Mouse (Mus musculus): ENCODE data around the gene Scrt2.
A peak's percentile ranks its signal among the peaks of the same experiment; 100 is the strongest.
"Not testable (repeated sequence)": the region's sequence is repeated elsewhere in the genome, so short reads cannot be mapped to it uniquely, and the experiment has no call there.

Gene Scrt2

GRCm38 (mm10) chr2:152080685-152081541, at the start of gene Scrt2:
Gene Scrt2, plus strand, starts transcription at chr2:152081529.
- DNase-seq (ENCODE audit: low spot score in 2 of 2): peak; percentile 26 to 32

- no peak for DNase-seq (ENCODE audit: low spot score in 2 of 2)
Measured at GRCm38 (mm10) chr2:152040101-152040500, 41.2 kb upstream of the Scrt2 start.

GRCm38 (mm10) chr2:152047116-152048002, 34.0 kb upstream of the Scrt2 start:
- no peak for DNase-seq (ENCODE audit: low spot score in 2 of 2)

DNA sequence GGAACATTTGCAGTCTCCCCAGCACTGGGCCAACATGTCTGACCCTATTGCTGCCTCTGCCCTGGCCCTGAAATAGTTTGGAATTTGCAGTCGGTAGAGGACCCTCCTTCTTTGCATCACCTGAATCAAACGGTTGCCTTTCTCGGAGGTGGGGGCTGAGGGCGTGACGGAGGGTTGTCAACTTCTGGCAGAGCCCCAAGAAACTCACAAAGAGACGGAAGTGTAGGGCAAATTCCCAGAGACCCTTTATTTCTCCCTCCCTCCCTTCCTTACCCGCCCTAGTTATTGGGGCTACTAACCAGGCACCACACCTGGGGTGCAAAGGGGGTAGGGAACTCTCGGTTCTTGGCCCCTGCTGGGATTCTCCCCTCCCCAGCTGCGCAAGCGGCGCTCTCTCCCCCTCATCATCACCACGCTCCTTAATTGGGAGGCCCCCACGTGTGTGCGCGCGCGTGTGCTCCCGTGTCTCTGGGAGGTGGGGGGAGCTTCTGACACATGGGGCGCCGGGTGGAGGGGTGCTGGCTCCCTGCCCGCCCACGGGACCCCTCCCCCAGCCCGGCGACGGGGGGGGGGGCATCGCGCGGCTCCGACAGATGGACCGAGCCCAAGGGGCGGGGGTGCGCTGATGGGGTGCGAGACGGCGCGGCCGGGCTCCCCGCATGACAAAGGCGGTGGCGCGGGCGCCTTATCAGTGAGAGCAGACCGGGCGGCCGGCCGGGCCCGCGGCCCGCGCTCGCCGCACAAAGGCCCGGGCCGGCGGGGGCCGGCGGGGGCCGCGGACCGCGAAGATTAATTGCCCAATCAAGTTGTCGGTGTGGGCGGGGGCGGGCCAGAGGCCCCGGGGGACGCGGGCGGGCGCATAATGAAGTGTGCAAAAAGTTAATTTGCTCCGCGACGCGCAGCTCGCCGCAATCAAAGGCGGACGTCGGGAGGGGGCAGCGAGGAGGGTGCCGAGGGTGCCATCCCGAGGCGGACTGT, 33.0 kb upstream of the Scrt2 start:
- no peak for DNase-seq (ENCODE audit: low spot score in 2 of 2)

DNA sequence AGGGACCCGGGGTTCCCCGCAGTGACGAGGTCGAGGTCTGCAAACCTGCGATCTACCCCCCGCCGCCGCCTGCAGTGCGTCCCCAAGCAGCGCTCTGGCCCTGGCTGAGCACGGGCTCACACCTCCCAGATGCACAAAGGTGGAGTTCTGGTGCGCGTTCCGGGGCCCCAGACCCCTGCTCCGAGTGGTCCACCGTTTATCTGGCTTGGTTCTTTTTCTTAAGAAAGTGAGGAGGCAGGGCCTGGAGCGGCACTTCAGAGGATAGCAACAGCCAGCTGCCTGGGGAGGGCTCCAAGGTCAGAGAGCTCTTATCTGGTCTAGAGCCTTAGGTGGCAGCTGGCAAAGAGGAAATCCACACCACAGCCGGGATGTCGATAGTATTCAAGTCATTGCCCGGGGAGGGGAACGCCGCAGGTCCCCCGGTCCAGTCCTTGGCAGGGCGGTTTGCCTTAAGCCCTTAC, 32.3 kb upstream of the Scrt2 start:
- no peak for DNase-seq (ENCODE audit: low spot score in 2 of 2)

DNA sequence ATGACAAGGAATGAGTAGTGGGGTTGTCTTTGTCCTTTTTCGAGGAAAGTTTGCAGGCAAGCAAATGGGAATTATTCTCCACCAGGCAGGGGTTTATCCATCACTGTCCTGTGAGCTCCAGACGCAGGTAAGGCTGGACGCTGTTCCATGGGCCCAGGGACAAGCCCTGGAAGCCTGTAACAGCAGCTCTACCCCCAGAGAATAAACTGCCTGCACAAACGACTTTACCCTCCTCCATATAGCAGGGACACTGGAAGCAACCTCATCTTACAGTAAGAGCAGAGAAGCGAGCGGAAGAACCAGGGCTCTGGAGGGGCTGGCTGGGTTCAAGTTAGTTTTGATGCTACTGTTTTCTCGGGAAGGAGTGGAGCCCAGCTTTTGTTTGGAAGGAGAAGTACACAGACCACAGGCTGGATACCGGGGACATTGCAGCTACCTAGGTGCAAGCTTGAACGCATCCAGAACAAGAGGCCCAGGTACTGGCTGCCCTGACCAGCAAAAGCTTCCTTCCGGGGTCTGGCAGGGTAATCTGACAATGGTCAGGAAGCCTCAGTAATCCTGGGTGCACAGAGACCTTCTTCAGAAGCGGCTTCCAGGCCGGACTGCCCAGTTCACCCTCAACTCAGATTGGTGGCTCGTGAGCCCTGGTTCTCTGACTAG, 31.6 kb upstream of the Scrt2 start:
- no peak for DNase-seq (ENCODE audit: low spot score in 2 of 2)

GRCm38 (mm10) chr2:152050316-152050715, 31.0 kb upstream of the Scrt2 start:
- no peak for DNase-seq (ENCODE audit: low spot score in 2 of 2)

GRCm38 (mm10) chr2:152051985-152052384, 29.3 kb upstream of the Scrt2 start:
- no peak for DNase-seq (ENCODE audit: low spot score in 2 of 2)

DNA sequence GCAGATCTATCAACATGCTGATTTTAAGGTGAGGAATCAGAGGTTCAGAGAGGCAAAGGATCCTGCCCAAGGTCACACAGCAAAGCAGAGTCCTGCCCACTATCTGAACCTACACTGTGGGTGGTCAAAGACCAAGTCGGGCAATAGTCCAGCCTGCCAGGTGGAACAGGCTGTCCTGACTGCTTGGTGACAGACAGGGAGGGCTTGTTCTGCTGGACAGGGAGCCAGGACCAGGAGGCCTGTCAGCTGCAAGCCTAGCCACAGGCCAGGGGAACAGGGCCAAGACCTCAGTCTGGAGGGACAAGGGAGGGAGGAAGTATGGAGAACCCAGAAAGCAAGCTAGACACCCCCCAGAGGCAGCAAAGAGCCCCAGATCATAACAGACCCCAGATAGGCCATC, 25.9 kb upstream of the Scrt2 start:
- DNase-seq (ENCODE audit: low spot score in 2 of 2): no peak

- no peak for DNase-seq (ENCODE audit: low spot score in 2 of 2)
Measured at GRCm38 (mm10) chr2:152056368-152057251, 24.7 kb upstream of the Scrt2 start.

GRCm38 (mm10) chr2:152057252-152057563, 24.1 kb upstream of the Scrt2 start:
- no peak for DNase-seq (ENCODE audit: low spot score in 2 of 2)

DNA sequence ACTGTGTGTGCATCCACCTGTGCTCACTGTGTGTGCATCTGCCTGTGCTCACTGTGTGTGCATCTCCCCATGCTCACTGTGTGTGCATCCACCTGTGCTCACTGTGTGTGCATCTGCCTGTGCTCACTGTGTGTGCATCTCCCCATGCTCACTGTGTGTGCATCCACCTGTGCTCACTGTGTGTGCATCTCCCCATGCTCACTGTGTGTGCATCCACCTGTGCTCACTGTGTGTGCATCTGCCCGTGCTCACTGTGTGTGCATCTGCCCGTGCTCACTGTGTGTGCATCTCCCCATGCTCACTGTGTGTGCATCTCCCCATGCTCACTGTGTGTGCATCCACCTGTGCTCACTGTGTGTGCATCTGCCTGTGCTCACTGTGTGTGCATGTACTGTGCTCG, 18.5 kb upstream of the Scrt2 start:
- not testable (repeated sequence) for DNase-seq (ENCODE audit: low spot score in 2 of 2)

DNA sequence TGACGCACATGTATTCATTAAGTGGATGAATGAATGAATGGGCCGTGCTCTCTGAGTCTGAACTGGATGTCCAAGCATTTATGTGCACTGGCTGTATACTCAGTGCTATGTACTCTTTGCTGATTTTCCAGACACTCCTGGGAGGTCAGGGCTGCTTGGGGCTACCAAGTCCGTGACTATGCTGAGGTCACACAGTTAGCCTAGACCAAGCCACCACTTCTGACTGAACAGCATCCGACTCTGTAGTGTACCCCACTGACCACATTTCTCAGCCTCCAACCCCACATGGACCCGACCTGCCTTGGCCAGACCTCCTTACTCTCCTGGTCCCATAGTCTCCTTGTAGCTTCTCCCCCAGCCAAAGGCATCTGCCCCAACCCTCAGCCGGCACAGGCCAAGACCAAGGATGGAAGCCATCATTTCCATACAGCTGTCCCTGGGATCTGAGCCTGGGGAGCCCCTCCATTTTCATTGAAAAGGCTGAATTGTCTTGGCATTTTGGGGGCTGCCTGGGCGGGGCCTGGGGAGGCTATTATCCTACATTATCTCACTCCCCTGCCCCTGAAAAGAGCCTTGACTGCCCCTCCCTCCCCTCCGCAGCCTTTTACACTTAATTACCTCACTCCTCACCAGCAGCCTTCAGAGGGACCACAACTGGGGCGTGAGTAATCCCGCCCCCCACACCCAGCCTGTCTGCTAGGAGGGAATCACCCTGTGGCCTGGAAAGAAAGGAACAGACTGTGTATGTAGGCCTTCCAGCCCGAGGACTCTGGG, 12.5 kb upstream of the Scrt2 start:
- no peak for DNase-seq (ENCODE audit: low spot score in 2 of 2)

- no peak for DNase-seq (ENCODE audit: low spot score in 2 of 2)
Measured at GRCm38 (mm10) chr2:152069434-152069786, 11.9 kb upstream of the Scrt2 start.

DNA sequence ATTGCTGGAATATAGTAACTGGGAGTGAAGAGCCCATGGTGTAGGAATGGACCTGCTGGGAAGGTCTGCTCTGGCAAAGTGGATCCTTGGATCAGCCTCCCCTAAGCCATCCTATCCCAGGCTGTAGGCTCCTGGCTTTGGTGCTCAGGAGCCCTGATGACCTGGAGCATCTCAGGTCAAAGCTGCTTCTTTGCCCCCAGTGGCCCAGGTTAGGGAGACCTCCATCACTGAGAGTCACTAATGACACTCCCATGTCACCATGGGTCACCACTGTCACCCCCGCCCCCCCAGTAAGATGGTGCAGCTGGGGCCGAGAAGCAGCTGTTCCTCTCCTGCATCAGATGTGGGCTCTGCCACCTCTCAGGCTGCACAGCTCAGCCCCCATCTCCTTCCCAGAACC, 11.4 kb upstream of the Scrt2 start:
- no peak for DNase-seq (ENCODE audit: low spot score in 2 of 2)

DNA sequence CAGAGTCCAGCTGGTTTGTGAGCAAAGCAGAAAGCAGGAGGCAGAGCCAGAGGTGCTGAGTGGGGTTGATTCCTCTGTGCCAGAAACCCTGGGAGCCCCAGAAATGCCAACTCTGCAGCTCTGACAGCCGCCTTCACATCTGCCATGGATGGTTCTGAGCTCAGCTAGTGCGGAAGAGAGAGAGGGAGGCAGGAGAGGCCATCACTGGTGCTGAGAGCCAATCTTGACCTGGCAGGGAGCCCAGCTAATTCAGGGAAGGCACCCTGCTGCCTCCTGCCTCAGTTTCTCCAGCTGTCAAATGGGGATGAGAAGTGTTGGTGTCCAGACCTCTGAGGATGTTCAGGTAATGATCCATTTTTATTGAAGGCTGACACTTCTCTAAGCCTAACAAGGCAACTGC, 6.8 kb upstream of the Scrt2 start:
- no peak for DNase-seq (ENCODE audit: low spot score in 2 of 2)

DNA sequence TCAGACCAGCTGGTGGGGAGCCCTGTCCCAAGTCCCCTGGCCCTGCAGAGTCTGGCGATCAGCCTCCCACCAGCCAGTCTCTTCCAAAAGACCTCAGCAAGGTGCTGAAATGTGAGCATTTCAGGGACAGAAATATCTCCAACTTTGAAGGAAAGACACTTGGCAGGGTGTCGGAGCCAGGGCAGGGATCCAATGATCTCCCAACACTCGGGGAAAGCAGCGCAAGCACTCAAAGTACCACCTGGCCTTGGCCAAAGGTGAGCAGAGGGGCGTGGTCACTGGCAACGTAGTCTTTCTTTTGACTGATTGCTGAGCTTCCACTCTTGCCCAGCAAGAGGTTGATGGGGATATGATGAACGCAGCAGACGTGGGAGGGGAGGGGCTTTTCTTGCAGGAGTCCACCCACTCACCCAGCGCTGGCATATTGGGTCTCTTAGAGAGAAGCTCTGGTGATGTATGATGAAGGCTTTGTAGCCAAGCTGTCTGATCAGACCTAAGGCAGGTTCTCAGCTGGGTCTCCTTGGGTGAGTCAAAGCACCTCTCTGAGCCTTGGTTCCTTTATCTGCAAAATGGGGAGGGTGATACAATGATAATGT, 5.9 kb upstream of the Scrt2 start:
- DNase-seq (ENCODE audit: low spot score in 2 of 2): no peak

- no peak for DNase-seq (ENCODE audit: low spot score in 2 of 2)
Measured at GRCm38 (mm10) chr2:152077337-152077736, 4.0 kb upstream of the Scrt2 start.

All from spleen, postnatal 36 days (tissue).